Mouse (Mus musculus): ENCODE measurements around the gene Uhrf1bp1l. TPM values are rescaled to one million over a fixed set of nuclear protein-coding genes. Genes with fewer than 3 reads are reported as not detected.

The Uhrf1bp1l gene
- total RNA-seq, 2 experiments from 2014 or later = 23.0 to 25.0 TPM

GRCm38 (mm10) chr10:89740995-89741394, 3.8 kb upstream of the Uhrf1bp1l start:
- intact Hi-C loops (cut with DNase I) = no loop called here
- no peak for DNase-seq (ENCODE audit: low spot score)

- intact Hi-C loops (cut with DNase I) = no loop called here
- no peak for DNase-seq (ENCODE audit: low spot score)
Observed at GRCm38 (mm10) chr10:89743266-89743665, 1.5 kb upstream of the Uhrf1bp1l start.

GRCm38 (mm10) chr10:89744341-89744740, 450 bp upstream of the Uhrf1bp1l start:
- no peak for DNase-seq (ENCODE audit: low spot score)
- intact Hi-C loops (cut with DNase I) = loop anchor here (2.0 kb wide), 1 partner anchor 14 kb away; no protein-coding TSS in a partner anchor

GRCm38 (mm10) chr10:89745666-89746020, 852 bp downstream of the Uhrf1bp1l start:
- intact Hi-C loops (cut with DNase I) = loop anchor here (2.0 kb wide), 1 partner anchor 15 kb away; no protein-coding TSS in a partner anchor

GRCm38 (mm10) chr10:89746581-89746980, 1.8 kb downstream of the Uhrf1bp1l start:
- intact Hi-C loops (cut with DNase I) = no loop called here
- DNase-seq (ENCODE audit: low spot score) = no peak

More at GRCm38 (mm10) chr10:89745666-89746020, 852 bp downstream of the Uhrf1bp1l start:
- DNase-seq (ENCODE audit: low spot score) = no peak

GRCm38 (mm10) chr10:89747221-89747905, 2.6 kb downstream of the Uhrf1bp1l start:
- DNase-seq (ENCODE audit: low spot score) = no peak
- intact Hi-C loops (cut with DNase I) = no loop called here

- intact Hi-C loops (cut with DNase I) = no loop called here
- no peak for DNase-seq (ENCODE audit: low spot score)
Observed at GRCm38 (mm10) chr10:89747911-89748310, 3.1 kb downstream of the Uhrf1bp1l start.

GRCm38 (mm10) chr10:89748619-89749018, 3.8 kb downstream of the Uhrf1bp1l start:
- DNase-seq (ENCODE audit: low spot score) = no peak
- intact Hi-C loops (cut with DNase I) = no loop called here

- intact Hi-C loops (cut with DNase I) = no loop called here
Observed at GRCm38 (mm10) chr10:89751069-89751468, 6.3 kb downstream of the Uhrf1bp1l start.

GRCm38 (mm10) chr10:89755231-89755630, 10.4 kb downstream of the Uhrf1bp1l start:
- intact Hi-C loops (cut with DNase I) = no loop called here
- no peak for DNase-seq (ENCODE audit: low spot score)

More at GRCm38 (mm10) chr10:89751069-89751468, 6.3 kb downstream of the Uhrf1bp1l start:
- DNase-seq (ENCODE audit: low spot score) = no peak

- DNase-seq (ENCODE audit: low spot score) = no peak
- intact Hi-C loops (cut with DNase I) = no loop called here
Observed at GRCm38 (mm10) chr10:89760772-89761171, 16.0 kb downstream of the Uhrf1bp1l start.

GRCm38 (mm10) chr10:89764457-89765121, 19.8 kb downstream of the Uhrf1bp1l start:
- DNase-seq (ENCODE audit: low spot score) = no peak
- intact Hi-C loops (cut with DNase I) = no loop called here

- intact Hi-C loops (cut with DNase I) = no loop called here
- DNase-seq (ENCODE audit: low spot score) = no peak
Observed at GRCm38 (mm10) chr10:89765790-89766714, 21.3 kb downstream of the Uhrf1bp1l start.

GRCm38 (mm10) chr10:89768352-89769020, 23.7 kb downstream of the Uhrf1bp1l start:
- intact Hi-C loops (cut with DNase I) = no loop called here
- no peak for DNase-seq (ENCODE audit: low spot score)

GRCm38 (mm10) chr10:89769096-89769495, 24.3 kb downstream of the Uhrf1bp1l start:
- intact Hi-C loops (cut with DNase I) = no loop called here
- DNase-seq (ENCODE audit: low spot score) = no peak

GRCm38 (mm10) chr10:89771894-89772293, 27.1 kb downstream of the Uhrf1bp1l start:
- DNase-seq (ENCODE audit: low spot score) = no peak
- intact Hi-C loops (cut with DNase I) = no loop called here

GRCm38 (mm10) chr10:89776029-89776428, 31.2 kb downstream of the Uhrf1bp1l start:
- no peak for DNase-seq (ENCODE audit: low spot score)
- intact Hi-C loops (cut with DNase I) = no loop called here

- DNase-seq (ENCODE audit: low spot score) = no peak
- intact Hi-C loops (cut with DNase I) = no loop called here
Observed at GRCm38 (mm10) chr10:89791870-89792269, 47.1 kb downstream of the Uhrf1bp1l start.

- DNase-seq (ENCODE audit: low spot score) = no peak
- intact Hi-C loops (cut with DNase I) = no loop called here
Observed at GRCm38 (mm10) chr10:89794121-89794520, 49.3 kb downstream of the Uhrf1bp1l start.

GRCm38 (mm10) chr10:89819146-89819545, 74.4 kb downstream of the Uhrf1bp1l start:
- intact Hi-C loops (cut with DNase I) = no loop called here
- DNase-seq (ENCODE audit: low spot score) = no peak
